Mouse (Mus musculus) central nervous system, embryonic 11.5 days (tissue): Measurements from ENCODE around the gene Dcpp1. TPM values are rescaled to one million over a fixed set of nuclear protein-coding genes. Genes with fewer than 3 reads are reported as not detected.

Source experiments
- polyA plus RNA-seq: library from polyadenylated mRNA; depleted of rRNA; stranded (reverse); fragments of >200 nt; gene quantifications from 2 replicates; pipeline ENCODE4 v1.2.3, GENCODE M21; 2012; rRNA removed

Dcpp1 gene
- not detected in 2 replicates for polyA plus RNA-seq

GRCm38 (mm10) chr17:23880576-23880975 is at the start of gene Dcpp1, which contains the start of gene Dcpp2:
Dcpp1 (plus strand) TSS chr17:23880876.
Dcpp2 (plus strand) TSS chr17:23880880.

GRCm38 (mm10) chr17:23836006-23836575 is 44.6 kb upstream of the Dcpp1 start, which contains the start of gene Prss33:
Prss33 (minus strand) TSS chr17:23836056.

GRCm38 (mm10) chr17:23843812-23844273 is 36.8 kb upstream of the Dcpp1 start, which contains the start of the genes Prss32 and Prss41:
Prss32 (plus strand) TSS chr17:23843855.
Prss41 (minus strand) TSS chr17:23844172.

GRCm38 (mm10) chr17:23867756-23868155 is 12.9 kb upstream of the Dcpp1 start, which contains the start of gene Prss21:
Prss21 (plus strand) TSS chr17:23868056.

GRCm38 (mm10) chr17:23917158-23917557 is 36.5 kb downstream of the Dcpp1 start, which contains the start of gene Dcpp3:
Dcpp3 (plus strand) TSS chr17:23917458.

Other genes with a start within 250 kb of the Dcpp1 start
- 0.74 and 1.1 TPM in 2 replicates for gene Mmp25, start 235.6 kb upstream of the Dcpp1 start, polyA plus RNA-seq
- 0.19 and 0.22 TPM in 2 replicates for gene Bicdl2, start 220.4 kb upstream of the Dcpp1 start, polyA plus RNA-seq
- 35.1 and 40.8 TPM in 2 replicates for gene Hcfc1r1, start 207.3 kb upstream of the Dcpp1 start, polyA plus RNA-seq
- gene Thoc6, start 207.0 kb upstream of the Dcpp1 start, polyA plus RNA-seq, result 44.0 and 45.6 TPM in 2 replicates
- gene Tnfrsf12a, start 203.4 kb upstream of the Dcpp1 start, polyA plus RNA-seq, result 2.3 and 3.4 TPM in 2 replicates
- 4.8 and 12.5 TPM in 2 replicates for gene Cldn6, start 201.6 kb upstream of the Dcpp1 start, polyA plus RNA-seq
- gene Cldn9, start 196.8 kb upstream of the Dcpp1 start, polyA plus RNA-seq, result 1.6 and 2.8 TPM in 2 replicates
- gene 1520401A03Rik, start 158.1 kb upstream of the Dcpp1 start, polyA plus RNA-seq, result 0.05 and 1.1 TPM in 2 replicates
- 45.2 and 56.0 TPM in 2 replicates for gene Pkmyt1, start 154.5 kb upstream of the Dcpp1 start, polyA plus RNA-seq
- 12.7 and 14.2 TPM in 2 replicates for gene Paqr4, start 140.0 kb upstream of the Dcpp1 start, polyA plus RNA-seq
- 1.4 and 6.2 TPM in 2 replicates for gene Kremen2, start 135.0 kb upstream of the Dcpp1 start, polyA plus RNA-seq
- 83.3 and 88.4 TPM in 2 replicates for gene Flywch1, start 109.3 kb upstream of the Dcpp1 start, polyA plus RNA-seq
- gene Flywch2, start 94.8 kb upstream of the Dcpp1 start, polyA plus RNA-seq, result 28.6 and 30.1 TPM in 2 replicates
- gene Srrm2, start 90.3 kb upstream of the Dcpp1 start, polyA plus RNA-seq, result 640 and 782 TPM in 2 replicates
- gene Elob, start 51.7 kb upstream of the Dcpp1 start, polyA plus RNA-seq, result 524 and 676 TPM in 2 replicates
- 0.26 and 0.46 TPM in 2 replicates for gene Prss33, start 44.8 kb upstream of the Dcpp1 start, polyA plus RNA-seq
- 0.06 TPM in 1 of 2 replicates, not detected in the other for gene Prss32, start 37.0 kb upstream of the Dcpp1 start, polyA plus RNA-seq
- gene Prss41, start 36.7 kb upstream of the Dcpp1 start, polyA plus RNA-seq, result 1.2 and 3.0 TPM in 2 replicates
- gene Prss21, start 12.8 kb upstream of the Dcpp1 start, polyA plus RNA-seq, result not detected in 2 replicates
- not detected in 2 replicates for gene Dcpp2, start within 50 bp of the Dcpp1 start, polyA plus RNA-seq
- gene Dcpp3, start 36.6 kb downstream of the Dcpp1 start, polyA plus RNA-seq, result not detected in 2 replicates
- 0.08 TPM in 1 of 2 replicates, not detected in the other for gene Sbp, start 60.8 kb downstream of the Dcpp1 start, polyA plus RNA-seq
- gene Sbpl, start 74.4 kb downstream of the Dcpp1 start, polyA plus RNA-seq, result not detected in 2 replicates
- gene Prss30, start 99.7 kb downstream of the Dcpp1 start, polyA plus RNA-seq, result 0.05 TPM in 1 of 2 replicates, not detected in the other
- gene Prss22, start 117.2 kb downstream of the Dcpp1 start, polyA plus RNA-seq, result 0.22 and 0.35 TPM in 2 replicates
- gene Prss27, start 157.3 kb downstream of the Dcpp1 start, polyA plus RNA-seq, result 0.15 TPM in 1 of 2 replicates, not detected in the other
- 46.7 and 67.8 TPM in 2 replicates for gene Kctd5, start 192.6 kb downstream of the Dcpp1 start, polyA plus RNA-seq